Mouse (Mus musculus) thymus, postnatal 36 days (tissue): ENCODE data around the gene Zfp428.
A peak's percentile ranks its signal among the peaks of the same experiment; 100 is the strongest.

Experiments used
- DNase-seq, 2 experiments: peaks; one replicate each; pipeline ENCODE4 v3.0.0; 2022; ENCODE audit warnings: mixed read lengths in 2 of 2

Zfp428 gene

DNA sequence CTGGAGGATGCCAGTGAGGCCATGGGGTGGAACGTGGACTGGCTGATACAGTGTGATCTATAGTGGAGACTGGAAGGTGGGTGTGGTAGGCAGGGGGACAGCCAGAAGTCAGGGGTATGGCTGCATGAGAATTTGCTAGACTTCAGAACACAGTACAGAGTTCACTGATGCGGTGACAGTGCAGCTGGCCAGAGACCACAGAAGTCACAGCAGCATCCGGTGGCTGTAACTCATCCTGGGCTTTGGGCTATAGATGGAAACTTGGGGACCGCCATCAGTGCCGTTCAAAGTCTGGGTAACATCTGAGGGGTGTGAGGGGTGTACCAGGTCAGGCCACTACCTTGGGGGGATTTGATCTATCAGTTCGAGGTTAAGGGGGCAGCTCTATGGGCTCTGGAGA, 16.9 kb downstream of the Zfp428 start:
- DNase-seq = no peak

DNA sequence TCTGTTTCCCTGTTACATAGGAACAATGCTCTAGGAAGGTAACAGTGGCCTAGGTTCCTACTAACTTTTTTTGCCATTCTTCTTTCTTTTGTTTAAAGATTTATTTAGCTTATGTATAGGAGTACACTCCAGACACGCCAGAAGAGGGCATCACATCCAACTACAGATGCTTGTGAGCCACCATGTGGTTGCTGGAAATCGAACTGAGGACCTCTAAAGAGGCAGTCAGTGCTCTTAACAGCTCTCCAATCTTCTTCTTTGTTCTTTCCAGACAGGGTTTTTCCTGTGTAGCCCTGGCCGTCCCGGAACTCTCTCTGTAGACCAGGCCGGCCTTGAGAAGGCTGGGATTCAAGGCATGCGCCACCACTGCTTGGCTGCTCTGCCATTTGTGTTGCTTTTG, 18.2 kb downstream of the Zfp428 start:
- no peak for DNase-seq

DNA sequence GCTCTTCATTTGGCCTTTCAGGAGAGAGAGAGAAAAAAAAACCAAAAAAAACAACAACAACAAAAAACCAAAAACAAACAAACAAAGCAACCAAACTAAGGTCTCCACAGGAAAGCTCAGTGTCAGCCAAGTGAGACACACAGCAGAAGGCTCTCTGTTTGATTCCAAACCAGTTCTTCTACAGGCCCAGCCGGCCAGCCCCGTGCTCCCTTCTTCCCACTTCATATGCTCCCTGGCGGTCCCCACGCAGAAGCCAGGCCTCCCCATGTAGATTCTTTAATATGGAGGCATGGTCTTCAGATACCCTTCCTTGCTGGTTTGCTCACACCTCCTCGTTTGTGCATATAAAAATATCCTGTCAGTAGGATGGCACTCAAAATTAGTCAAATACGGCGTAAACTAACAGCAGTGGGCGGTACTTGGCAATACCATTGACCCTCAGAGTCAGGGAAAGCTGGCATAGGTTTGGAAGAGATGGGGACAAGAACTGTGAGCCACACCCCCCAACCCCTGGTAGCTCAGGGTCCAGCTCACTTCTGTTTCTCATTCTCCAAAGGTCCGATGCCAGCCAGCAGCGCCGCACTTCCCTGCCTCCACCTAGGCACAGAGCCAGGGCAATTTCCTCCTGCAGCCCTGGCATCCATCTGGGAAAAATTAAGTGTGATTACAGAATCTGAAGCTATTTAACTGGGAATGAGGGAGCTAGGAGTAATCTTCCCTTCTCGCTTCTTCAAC, 19.0 kb downstream of the Zfp428 start:
- DNase-seq = no peak

DNA sequence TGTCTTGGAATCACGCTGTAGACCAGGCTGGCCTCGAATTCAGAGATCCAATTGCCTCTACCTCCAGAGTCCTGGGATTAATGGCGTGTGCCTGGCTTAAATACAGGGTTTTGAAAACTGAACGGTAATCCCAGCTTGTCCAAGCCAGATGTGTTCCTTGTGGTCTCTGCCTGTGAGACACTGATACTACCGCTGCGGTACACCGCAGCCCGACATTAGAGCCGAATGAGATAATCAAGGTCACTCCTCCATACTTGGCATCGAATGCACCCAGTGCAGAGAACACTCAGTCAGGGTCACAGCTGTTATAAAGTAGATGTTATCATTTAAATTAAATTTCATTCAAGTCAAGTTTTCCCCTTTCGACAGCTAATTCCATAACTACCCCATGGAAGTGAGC, 22.1 kb downstream of the Zfp428 start:
- DNase-seq = no peak

DNA sequence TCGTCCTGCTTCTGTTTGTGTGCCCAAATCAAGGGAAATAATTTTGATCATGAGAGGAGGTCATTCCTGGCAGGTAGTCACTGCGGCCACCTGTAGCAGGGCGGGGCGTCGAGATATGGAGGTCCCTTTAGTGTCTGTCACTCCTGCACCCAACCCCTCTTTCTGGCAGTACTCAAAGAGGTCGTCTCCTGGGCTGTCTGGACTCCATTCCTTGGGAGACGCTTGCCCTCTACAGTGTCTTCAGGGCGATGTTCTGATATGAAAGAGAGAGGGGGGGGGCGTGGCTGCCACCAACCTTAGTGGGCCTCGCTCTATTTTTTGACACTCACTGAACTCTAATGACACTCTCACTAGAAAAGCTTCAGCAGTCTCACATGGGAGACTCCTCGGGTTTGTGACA, 22.8 kb downstream of the Zfp428 start:
- no peak for DNase-seq

DNA sequence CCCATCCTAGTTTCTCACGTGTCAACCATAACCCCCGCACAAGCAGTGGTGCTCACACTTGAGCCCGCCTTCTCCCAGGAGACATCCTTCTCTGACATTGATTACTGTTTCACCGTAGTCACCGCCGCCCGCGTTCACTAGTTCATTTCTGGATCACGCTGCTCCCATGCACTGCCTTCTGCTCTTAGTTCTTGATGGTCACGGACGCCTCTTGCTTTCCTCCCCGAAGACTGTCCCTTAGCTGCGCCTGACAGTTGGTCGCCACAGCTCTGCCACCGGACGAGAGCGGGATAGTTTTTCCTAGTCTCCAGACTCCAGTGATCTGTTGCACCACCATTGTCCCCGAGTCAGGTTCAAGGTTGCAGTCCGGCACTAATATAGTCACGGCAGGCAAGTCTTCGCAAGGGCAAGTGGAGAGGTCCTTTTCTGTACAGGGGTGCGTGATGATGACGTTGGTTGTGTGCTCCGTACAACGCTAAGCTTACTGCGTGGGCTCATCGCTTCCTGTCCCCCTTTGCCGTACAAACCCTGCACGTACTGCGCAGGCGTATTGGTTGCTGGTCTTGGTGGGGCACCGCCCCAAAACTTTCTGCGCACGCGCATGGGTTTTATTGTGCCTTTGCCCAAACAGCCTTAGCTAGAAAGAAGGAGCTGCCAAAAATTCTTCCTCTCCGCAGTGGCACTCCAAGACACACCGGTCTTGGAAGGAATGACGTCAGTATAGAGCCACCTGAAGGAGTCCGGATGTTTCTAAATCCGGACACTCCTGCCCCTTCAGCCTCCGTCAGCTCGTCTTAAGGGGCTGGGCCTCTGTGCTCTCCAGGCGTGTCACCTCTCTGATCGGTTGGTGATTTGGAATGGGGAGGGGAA, 23.5 kb downstream of the Zfp428 start, which contains the start of gene Irgq:
TSS of gene Irgq (plus strand) at position 628 of the 870 bp plus-strand sequence.
- DNase-seq = peak; percentile 97 to 98

DNA sequence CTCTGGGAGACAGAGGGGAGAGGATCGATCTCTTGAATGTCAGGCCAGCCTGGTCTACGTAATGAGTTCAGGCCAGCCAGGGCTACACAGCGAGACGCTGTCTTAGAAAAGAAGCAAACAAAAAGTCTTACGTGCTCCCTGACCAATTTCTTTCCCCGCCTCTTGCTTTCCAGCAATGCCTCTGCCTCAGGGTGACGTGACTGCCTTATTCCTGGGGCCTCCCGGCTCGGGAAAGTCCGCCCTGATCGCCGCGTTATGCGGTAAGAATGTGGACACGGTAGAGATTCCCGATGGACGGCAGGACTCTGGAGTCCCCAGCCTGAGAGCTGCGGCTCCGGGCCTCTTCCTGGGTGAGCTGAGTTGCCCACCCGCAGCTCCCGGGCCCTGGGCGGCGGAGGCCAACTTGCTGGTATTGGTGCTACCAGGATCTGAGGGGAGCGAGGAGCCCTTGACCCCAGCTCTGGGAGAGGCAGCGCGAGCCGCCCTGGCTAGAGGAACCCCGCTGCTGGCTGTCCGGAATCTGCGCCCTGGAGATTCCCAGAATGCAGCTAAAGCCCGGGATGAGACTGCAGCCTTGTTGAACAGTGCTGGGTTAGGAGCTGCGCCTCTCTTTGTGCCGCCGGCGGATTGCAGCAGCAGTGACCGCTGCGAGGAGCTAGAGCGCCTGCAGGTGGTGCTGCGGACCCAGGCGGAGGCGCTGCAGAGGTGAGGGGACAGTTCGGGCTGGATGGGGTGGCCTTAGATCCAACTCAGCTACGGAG, 24.6 kb downstream of the Zfp428 start:
- peak; percentile 69 to 73 for DNase-seq

DNA sequence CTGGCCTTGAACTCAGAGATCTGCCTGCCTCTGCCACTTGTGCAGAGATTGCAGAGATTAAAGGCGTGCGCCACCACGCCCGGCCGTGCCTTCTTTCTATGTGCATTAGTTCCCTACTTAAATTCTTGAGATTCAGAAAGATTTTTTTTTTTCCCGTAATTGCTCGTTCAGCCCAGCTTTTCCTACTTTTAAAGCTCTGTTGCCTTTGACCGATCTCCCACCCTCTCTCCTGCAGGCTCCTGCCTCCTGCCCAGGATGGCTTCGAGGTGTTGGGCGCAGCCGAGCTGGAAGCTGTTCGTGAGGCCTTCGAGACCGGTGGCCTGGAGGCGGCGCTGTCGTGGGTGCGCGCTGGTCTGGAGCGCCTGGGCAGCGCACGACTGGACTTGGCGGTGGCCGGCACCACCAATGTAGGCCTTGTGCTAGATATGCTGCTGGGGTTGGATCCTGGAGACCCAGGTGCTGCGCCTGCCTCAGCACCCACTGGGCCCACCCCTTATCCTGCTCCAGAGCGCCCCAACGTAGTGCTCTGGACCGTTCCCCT, 26.3 kb downstream of the Zfp428 start:
- no peak for DNase-seq

DNA sequence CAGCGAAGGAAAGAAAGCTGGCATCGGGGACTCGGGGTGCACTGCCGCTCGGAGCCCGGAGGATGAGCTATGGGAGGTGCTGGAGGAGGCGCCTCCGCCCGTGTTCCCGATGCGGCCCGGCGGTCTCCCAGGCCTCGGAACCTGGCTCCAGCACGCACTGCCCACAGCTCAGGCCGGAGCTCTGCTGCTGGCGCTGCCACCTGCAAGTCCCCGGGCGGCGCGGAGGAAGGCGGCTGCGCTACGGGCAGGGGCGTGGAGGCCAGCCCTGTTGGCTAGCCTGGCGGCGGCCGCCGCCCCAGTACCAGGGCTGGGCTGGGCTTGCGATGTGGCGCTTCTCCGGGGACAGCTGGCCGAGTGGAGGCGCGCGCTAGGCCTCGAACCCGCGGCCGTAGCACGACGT, 27.0 kb downstream of the Zfp428 start:
- no peak for DNase-seq

DNA sequence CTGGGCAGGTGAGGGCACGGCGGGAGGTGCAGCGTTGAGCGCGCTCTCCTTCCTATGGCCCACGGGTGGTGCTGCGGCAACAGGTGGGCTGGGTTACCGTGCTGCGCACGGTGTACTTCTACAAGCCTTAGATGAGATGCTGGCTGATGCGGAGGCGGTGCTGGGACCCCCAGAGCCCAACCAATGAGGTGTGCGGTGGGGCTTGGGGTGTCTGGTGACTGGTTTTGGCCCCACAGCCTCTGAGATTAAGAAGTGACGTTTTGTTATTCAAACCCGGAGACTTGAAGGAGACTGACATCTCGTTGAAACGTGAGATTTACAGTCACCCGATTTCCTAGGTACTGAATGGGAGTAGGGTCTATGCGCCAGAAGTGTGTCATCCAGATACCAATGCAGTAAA, 27.5 kb downstream of the Zfp428 start:
- no peak for DNase-seq

DNA sequence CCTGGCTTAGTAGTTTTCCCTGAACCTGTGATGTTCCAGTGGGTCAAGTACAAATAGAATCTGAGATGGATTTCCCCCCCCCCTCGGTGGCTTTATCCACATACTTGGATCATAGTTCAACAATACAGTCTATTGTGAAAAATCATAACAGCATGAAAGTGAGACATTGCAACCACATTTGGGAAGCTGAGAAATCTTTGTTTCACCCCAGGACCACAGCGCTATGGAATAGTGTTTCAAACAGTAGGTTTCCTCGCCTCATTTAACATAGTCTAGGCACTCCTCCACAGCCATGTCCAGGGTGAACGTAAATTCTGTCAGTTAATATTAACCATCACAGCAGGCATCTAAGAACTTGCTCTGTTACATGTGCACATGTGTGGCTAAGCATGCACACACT, 30.3 kb downstream of the Zfp428 start:
- DNase-seq = no peak

DNA sequence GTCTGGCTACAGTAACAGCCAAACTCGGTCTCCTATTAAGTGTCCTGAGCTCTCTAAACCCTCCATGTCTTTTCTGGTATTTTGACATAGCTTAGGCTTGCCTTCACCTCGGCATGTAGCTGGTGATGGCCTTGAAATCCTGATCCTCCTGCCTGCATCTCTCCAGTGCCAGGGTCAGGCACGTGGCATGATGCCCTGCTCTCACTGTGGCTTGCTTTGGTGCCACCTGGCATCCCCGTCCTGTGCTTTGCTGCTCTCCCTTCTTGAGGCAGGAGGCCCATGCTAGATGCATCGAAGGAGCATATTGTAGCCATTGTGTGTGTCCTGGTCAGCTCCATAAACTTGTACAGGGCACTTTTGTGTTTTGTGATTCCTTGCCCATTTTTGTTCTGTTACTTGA, 30.8 kb downstream of the Zfp428 start:
- no peak for DNase-seq

DNA sequence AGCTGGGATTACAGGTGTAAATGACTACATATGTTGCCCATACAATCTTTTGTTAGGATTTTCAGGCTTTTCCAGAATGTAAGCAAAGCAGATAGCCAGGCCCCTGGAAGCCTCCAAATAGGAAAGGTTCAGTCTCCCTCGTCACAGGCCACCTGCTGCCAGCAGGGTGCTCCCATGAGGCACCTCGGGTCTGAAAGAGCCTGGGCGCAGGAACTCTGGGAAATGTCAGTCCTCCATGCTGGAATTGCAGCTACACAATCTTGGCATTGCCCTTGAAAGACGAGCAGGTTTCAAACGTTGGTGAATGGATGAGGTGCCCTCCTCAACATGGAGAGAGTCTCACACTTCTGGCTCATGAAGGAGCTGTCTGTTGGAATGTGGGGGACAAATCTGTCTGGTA, 31.3 kb downstream of the Zfp428 start:
- no peak for DNase-seq

DNA sequence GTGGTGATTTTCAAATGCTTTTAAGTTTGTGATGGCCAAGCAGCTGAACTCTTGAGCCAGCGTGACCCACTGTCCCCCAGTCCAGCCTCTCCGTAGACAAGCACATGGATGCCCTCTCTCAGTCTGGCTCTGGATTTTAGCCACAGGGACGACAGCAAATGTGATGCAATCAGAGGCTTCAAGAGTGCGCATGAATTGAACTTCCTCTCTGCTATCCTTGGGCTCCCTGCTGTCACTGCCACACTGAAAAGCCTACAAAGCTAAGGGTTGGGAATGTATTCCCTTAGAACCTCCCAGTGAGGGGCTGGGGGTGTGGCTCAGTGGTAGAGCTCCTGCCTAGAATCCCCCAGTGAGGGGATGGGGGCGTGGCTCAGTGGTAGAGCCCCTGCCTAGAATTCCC, 31.9 kb downstream of the Zfp428 start:
- no peak for DNase-seq

DNA sequence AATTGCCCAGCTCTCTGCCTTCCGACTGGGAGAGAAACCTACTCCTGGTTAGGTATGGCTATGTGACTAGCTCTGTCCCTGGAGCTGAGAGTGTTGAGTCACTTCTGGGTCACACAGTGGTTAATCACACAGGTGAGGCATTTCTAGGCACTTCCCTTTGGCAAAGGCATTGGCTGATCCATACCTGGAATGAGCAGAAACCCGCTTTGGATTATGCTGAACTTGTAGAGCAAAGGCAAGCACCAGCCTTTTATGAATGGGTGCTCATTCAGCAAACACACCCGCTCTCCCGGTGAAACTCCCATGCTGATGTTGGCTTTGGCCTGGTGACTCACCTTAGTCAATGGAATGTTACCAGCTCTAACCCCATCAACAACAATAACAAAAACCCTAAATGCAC, 32.9 kb downstream of the Zfp428 start:
- DNase-seq = no peak

DNA sequence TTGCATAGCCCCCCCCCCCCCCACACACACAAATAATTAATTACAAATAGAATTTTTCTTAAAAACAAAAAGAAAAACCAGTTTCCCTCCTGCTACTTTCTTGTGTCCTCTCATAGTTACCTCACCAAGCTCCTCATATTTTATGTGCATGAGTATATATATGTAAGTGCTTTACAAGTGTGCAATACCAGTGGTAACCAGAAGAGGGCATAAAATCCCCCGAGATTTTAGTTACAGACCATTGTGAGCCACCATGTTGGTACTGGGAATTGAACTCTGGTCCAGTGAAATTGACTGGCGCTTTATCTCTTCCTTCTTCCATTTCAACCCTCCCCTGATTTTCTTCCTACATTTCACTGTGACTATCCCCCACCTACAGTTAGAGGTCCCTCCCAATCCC, 37.7 kb downstream of the Zfp428 start:
- no peak for DNase-seq

DNA sequence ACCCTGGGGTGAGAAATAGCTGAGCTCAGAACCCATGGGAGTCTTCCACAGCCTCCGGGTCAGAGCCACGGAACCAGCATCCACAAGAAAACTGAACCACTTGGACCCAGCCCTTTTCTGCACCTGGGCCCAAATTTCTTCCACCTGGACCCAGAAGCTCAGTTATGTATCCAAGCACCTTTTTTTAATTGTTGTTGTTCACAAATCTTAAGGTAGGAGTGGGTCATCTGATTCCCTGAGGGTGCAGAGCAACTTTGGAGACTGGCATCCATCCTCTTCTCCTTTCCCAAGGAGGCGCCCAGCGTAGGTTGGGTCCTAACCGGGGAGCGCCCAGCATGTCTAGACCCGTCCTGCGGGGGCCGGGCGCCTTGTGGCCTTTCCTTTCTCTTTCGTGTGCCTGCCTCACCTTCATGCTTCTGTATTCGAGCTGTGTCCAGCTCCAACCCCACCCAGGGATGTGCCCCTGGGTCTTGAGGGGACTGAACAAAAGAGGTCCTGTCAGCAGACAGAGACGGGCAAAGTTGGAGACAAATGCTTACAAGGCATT, 39.3 kb downstream of the Zfp428 start, which contains the start of the genes Pinlyp and Xrcc1:
TSS of gene Pinlyp (minus strand) at position 51 of the 547 bp plus-strand sequence.
TSS of gene Xrcc1 (plus strand) at position 222 of the 547 bp plus-strand sequence.
- peak in 1 of 2 experiments; percentile 24 for DNase-seq

DNA sequence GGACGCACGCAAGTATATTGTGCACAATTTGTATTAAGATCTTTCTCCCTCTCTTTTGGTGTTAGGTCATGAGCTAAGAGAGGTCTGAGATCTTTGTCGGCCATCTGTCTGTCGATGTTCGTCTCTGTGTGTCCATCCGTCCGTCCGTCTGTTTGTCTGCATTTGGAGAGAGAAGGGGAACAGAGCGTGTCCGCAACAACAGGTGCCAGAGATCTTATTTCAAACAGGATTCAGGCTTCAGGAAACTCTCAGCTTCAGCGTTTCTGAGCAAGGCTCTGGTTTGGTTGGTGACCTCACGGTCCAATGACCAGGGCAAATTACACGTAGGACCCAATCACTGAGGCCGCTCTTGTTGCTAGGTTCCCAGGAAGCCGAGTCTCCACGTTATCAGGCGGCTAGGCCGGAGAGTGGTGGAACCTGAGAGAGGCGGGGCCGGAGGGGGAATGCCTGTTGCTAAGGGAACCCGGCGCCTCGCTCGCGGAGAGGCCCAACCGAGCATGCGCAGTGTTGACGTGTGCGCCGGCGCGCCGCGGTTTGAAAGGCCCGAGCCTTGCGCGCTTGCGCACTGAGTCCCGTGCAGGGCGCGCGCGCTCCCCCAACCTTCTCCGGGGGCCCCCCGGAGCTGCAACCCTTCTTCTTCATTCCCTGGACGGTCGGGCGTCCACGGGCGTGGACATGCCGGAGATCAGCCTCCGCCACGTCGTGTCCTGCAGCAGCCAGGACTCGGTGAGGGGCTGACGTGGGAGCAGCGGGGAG, 40.0 kb downstream of the Zfp428 start:
- DNase-seq = peak; percentile 97

DNA sequence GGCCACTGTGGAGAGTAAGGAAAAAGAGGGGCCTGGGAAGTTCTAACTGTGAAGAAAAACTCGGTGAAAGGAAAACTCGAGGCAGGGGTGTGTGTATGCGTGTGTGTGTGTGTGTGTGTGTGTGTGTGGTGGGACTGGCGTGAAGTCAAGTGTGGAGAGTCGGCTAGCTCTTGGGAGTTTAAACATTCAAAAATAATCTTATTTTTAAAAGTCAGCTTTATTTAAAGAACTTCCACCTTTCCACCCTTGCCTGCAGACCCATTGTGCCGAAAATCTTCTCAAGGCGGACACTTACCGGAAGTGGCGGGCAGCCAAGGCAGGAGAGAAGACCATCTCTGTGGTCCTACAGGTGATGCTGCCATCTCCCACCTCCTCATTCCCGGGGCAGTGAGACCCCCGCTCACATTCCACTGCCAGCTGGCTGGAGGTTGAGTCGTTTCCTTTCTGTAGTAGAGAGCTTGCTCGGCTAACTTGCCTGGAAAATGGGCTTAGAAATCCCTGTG, 40.8 kb downstream of the Zfp428 start:
- DNase-seq = no peak

DNA sequence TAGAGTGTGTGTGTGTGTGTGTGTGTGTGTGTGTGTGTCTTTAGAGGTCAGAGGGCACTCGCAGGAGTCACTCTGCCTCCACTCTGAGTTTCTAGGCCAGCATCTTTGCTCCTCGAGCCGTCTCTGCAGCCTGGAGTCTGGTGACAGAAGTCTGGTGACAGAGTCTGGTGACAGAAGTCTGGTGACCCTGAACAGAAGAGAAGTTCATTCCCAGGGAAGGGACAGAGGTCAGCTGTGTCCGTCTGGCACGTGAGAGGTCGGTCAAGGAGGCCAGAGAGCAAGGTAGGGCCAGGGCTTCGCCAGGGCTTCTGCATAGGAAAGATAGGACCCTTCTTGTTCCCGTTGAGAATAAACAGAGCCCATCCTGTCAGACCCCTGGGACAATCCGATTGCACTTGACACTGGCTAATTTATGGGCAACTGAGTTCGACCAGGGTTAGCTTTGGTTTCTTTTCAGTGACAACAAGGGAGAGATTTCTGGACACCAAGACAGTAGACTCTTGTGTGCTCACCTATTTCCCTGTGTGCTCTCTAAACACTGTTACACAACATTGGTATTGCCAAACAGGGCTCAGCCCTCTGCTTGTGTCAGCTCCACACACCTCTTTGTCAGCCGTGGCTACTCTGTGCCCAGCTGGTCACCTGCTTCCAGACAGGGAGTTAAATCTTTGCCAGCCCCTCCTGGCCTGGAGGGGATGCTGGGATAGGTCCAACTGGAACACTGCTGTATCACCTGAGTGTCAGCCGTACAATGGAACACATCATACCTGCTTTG, 45.4 kb downstream of the Zfp428 start:
- DNase-seq = no peak

DNA sequence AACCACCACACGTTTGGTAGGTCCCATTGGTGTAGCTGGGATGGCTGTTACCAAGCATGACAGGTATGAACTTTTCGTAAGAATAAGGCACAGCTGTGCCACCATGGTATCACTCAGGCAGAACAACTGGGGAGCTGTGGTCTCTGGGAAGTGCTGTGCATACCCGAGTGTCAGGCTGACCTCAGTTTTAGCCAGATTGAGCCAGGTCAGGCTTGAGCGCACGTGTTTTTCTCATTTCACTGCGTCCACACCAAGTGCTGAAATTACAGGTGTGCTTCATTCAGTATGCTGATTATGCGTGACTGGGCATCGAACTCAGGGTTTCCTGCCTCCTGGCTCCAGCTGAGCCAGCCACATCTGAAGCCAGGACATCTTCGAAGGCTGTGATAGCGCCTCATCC, 49.0 kb downstream of the Zfp428 start:
- DNase-seq = no peak
